Mouse (Mus musculus): ENCODE measurements around the gene Olfr64. TPM values are rescaled to one million over a fixed set of nuclear protein-coding genes. Genes with fewer than 3 reads are reported as not detected.

Olfr64 gene
- polyA plus RNA-seq, 1 experiment from 2014 or later = not detected

DNA sequence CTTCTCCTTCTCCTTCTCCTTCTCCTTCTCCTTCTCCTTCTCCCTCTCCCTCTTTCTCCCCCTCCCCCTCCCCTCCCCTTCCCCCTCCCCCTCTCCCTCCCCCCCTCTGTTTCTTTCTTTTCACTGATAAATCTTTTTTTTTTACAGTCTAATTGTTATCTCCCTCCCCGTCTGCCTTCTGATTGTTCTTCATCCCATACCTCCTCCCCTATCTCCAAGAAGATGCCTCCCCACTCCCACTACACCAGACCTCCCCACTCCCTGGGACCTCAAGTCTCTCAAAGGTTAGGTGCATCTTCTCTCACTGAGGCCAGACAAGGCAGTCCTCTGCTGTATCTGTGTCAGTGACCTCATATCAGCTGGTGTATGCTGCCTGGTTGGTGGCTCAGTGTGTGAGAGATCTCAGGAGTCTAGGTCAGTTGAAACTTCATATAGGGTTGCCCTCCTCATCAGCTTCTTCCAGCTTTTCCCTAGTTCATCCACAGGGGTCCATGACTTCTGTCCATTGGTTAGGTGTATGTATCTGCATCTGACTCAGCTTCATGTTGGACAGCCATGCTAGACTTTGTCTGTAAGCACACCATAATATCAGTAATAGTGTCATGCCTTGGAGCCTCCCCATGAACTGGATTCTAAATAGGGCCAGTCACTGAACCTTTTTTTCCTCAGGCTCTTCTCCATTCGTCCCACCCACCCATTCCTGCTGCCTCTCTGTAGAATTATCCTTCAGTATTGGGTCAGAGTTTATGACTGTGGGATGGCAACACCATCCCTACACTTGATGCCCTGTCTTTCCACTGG is 49.6 kb downstream of the Olfr64 start:
- 43% methylated on average over 1 of the region's 2 CpGs for WGBS
- no peak for ATAC-seq (ENCODE audit: low read depth)
- Histone ChIP-seq H3K4me1 (replicated peaks; ENCODE audit: control insufficient read depth, insufficient read depth, low read length) (no peaks in the 10 kb centered on the region), H3K9me3 (ENCODE audit: control insufficient read depth, low read length) (no peaks in the 10 kb centered on the region), H3K4me2 (ENCODE audit: low read depth, low read length) (no peak overlapping the region), H3K36me3 (ENCODE audit: control insufficient read depth, insufficient read depth, low read length) (no peaks in the 10 kb centered on the region), H3K27ac (ENCODE audit: low read length) (no peak overlapping the region), H3K9ac (ENCODE audit: low read length) (no peak overlapping the region), H3K4me3 (ENCODE audit: low read length) (no peak overlapping the region), H3K27me3 (ENCODE audit: control insufficient read depth, insufficient read depth, low read depth, low read length) (no peaks in the 10 kb centered on the region)

GRCm38 (mm10) chr7:103843034-103843433 is 51.3 kb downstream of the Olfr64 start, which contains the start of gene Hbb-bh1:
Hbb-bh1 (minus strand) TSS chr7:103843164.
- Histone ChIP-seq H3K9ac (ENCODE audit: low read length) (no peak within 1 kb of the TSS), H3K9me3 (ENCODE audit: control insufficient read depth, low read length) (no peaks in the 10 kb centered on the region), H3K4me2 (ENCODE audit: low read depth, low read length) (no peak within 1 kb of the TSS), H3K27me3 (ENCODE audit: control insufficient read depth, insufficient read depth, low read depth, low read length) (no peaks in the 10 kb centered on the region), H3K36me3 (ENCODE audit: control insufficient read depth, insufficient read depth, low read length) (no peaks in the 10 kb centered on the region), H3K27ac (ENCODE audit: low read length) (no peak within 1 kb of the TSS), H3K4me3 (ENCODE audit: low read length) (no peak within 1 kb of the TSS), H3K4me1 (replicated peaks; ENCODE audit: control insufficient read depth, insufficient read depth, low read length) (no peaks in the 10 kb centered on the region)
- WGBS = 75% methylated on average over 2 of the region's 2 CpGs
- no peak for ATAC-seq (ENCODE audit: low read depth)

GRCm38 (mm10) chr7:103840268-103840667 is 54.0 kb downstream of the Olfr64 start, which contains the start of gene Hbb-bh2:
Hbb-bh2 (minus strand) TSS chr7:103840520.
- WGBS = 54% methylated on average over 3 of the region's 3 CpGs
- Histone ChIP-seq H3K4me1 (replicated peaks; ENCODE audit: control insufficient read depth, insufficient read depth, low read length) (no peaks in the 10 kb centered on the region), H3K27me3 (ENCODE audit: control insufficient read depth, insufficient read depth, low read depth, low read length) (no peaks in the 10 kb centered on the region), H3K27ac (ENCODE audit: low read length) (no peak within 1 kb of the TSS), H3K36me3 (ENCODE audit: control insufficient read depth, insufficient read depth, low read length) (no peaks in the 10 kb centered on the region), H3K4me3 (ENCODE audit: low read length) (no peak within 1 kb of the TSS), H3K9me3 (ENCODE audit: control insufficient read depth, low read length) (no peaks in the 10 kb centered on the region), H3K9ac (ENCODE audit: low read length) (no peak within 1 kb of the TSS), H3K4me2 (ENCODE audit: low read depth, low read length) (no peak within 1 kb of the TSS)
- no peak for ATAC-seq (ENCODE audit: low read depth)

Other genes with a start within 250 kb of the Olfr64 start
- gene Olfr623, start 230.8 kb downstream of the Olfr64 start, polyA plus RNA-seq (2015; fragmentation: Nextera tagmentation; extraction: Ambion mirVana) = not detected in 2 replicates
- 0.05 TPM in 1 of 2 replicates, not detected in the other for gene Olfr624, start 223.3 kb downstream of the Olfr64 start, polyA plus RNA-seq (2015; fragmentation: Nextera tagmentation; extraction: Ambion mirVana)
- gene Olfr625-ps1, start 211.8 kb downstream of the Olfr64 start, polyA plus RNA-seq (2015; fragmentation: Nextera tagmentation; extraction: Ambion mirVana) = not detected in 2 replicates
- not detected in 2 replicates for gene Olfr243, start 179.8 kb downstream of the Olfr64 start, polyA plus RNA-seq (2015; fragmentation: Nextera tagmentation; extraction: Ambion mirVana)
- gene Olfr628, start 164.1 kb downstream of the Olfr64 start, polyA plus RNA-seq (2015; fragmentation: Nextera tagmentation; extraction: Ambion mirVana) = not detected in 2 replicates
- gene Olfr629, start 149.5 kb downstream of the Olfr64 start, polyA plus RNA-seq (2015; fragmentation: Nextera tagmentation; extraction: Ambion mirVana) = not detected in 2 replicates
- gene Olfr630, start 137.2 kb downstream of the Olfr64 start, polyA plus RNA-seq (2015; fragmentation: Nextera tagmentation; extraction: Ambion mirVana) = not detected in 2 replicates
- not detected in 2 replicates for gene Olfr69, start 122.9 kb downstream of the Olfr64 start, polyA plus RNA-seq (2015; fragmentation: Nextera tagmentation; extraction: Ambion mirVana)
- not detected in 2 replicates for gene Olfr68, start 114.8 kb downstream of the Olfr64 start, polyA plus RNA-seq (2015; fragmentation: Nextera tagmentation; extraction: Ambion mirVana)
- gene Olfr67, start 102.7 kb downstream of the Olfr64 start, polyA plus RNA-seq (2015; fragmentation: Nextera tagmentation; extraction: Ambion mirVana) = not detected in 2 replicates
- 4,593 and 5,475 TPM in 2 replicates for gene Hbb-bt, start 80.5 kb downstream of the Olfr64 start, polyA plus RNA-seq (2015; fragmentation: Nextera tagmentation; extraction: Ambion mirVana)
- gene Hbb-bs, start 66.4 kb downstream of the Olfr64 start, polyA plus RNA-seq (2015; fragmentation: Nextera tagmentation; extraction: Ambion mirVana) = 15,216 and 18,375 TPM in 2 replicates
- not detected in 2 replicates for gene Hbb-bh2, start 54.0 kb downstream of the Olfr64 start, polyA plus RNA-seq (2015; fragmentation: Nextera tagmentation; extraction: Ambion mirVana)
- 2.2 and 2.4 TPM in 2 replicates for gene Hbb-bh1, start 51.3 kb downstream of the Olfr64 start, polyA plus RNA-seq (2015; fragmentation: Nextera tagmentation; extraction: Ambion mirVana)
- gene Hbb-y, start 41.3 kb downstream of the Olfr64 start, polyA plus RNA-seq (2015; fragmentation: Nextera tagmentation; extraction: Ambion mirVana) = 176 and 183 TPM in 2 replicates
- gene Olfr66, start 8.2 kb downstream of the Olfr64 start, polyA plus RNA-seq (2015; fragmentation: Nextera tagmentation; extraction: Ambion mirVana) = not detected in 2 replicates
- gene Olfr65, start 9.0 kb upstream of the Olfr64 start, polyA plus RNA-seq (2015; fragmentation: Nextera tagmentation; extraction: Ambion mirVana) = not detected in 2 replicates
- gene Olfr631, start 34.3 kb upstream of the Olfr64 start, polyA plus RNA-seq (2015; fragmentation: Nextera tagmentation; extraction: Ambion mirVana) = not detected in 2 replicates
- gene Olfr632, start 39.9 kb upstream of the Olfr64 start, polyA plus RNA-seq (2015; fragmentation: Nextera tagmentation; extraction: Ambion mirVana) = not detected in 2 replicates
- gene Olfr633, start 50.0 kb upstream of the Olfr64 start, polyA plus RNA-seq (2015; fragmentation: Nextera tagmentation; extraction: Ambion mirVana) = not detected in 2 replicates
- not detected in 2 replicates for gene Olfr635, start 76.7 kb upstream of the Olfr64 start, polyA plus RNA-seq (2015; fragmentation: Nextera tagmentation; extraction: Ambion mirVana)
- gene Olfr638, start 104.3 kb upstream of the Olfr64 start, polyA plus RNA-seq (2015; fragmentation: Nextera tagmentation; extraction: Ambion mirVana) = not detected in 2 replicates
- not detected in 2 replicates for gene Olfr639, start 122.8 kb upstream of the Olfr64 start, polyA plus RNA-seq (2015; fragmentation: Nextera tagmentation; extraction: Ambion mirVana)
- gene Olfr640, start 131.1 kb upstream of the Olfr64 start, polyA plus RNA-seq (2015; fragmentation: Nextera tagmentation; extraction: Ambion mirVana) = not detected in 2 replicates
- gene Olfr641, start 141.0 kb upstream of the Olfr64 start, polyA plus RNA-seq (2015; fragmentation: Nextera tagmentation; extraction: Ambion mirVana) = not detected in 2 replicates
- not detected in 2 replicates for gene Olfr642, start 158.2 kb upstream of the Olfr64 start, polyA plus RNA-seq (2015; fragmentation: Nextera tagmentation; extraction: Ambion mirVana)
- gene 4930516K23Rik, start 167.0 kb upstream of the Olfr64 start, polyA plus RNA-seq (2015; fragmentation: Nextera tagmentation; extraction: Ambion mirVana) = not detected in 2 replicates
- gene Olfr644, start 177.4 kb upstream of the Olfr64 start, polyA plus RNA-seq (2015; fragmentation: Nextera tagmentation; extraction: Ambion mirVana) = not detected in 2 replicates
- gene Olfr645, start 191.0 kb upstream of the Olfr64 start, polyA plus RNA-seq (2015; fragmentation: Nextera tagmentation; extraction: Ambion mirVana) = not detected in 2 replicates
- not detected in 2 replicates for gene Olfr646, start 210.4 kb upstream of the Olfr64 start, polyA plus RNA-seq (2015; fragmentation: Nextera tagmentation; extraction: Ambion mirVana)
- gene Ubqln5, start 235.3 kb upstream of the Olfr64 start, polyA plus RNA-seq (2015; fragmentation: Nextera tagmentation; extraction: Ambion mirVana) = not detected in 2 replicates
- not detected in 2 replicates for gene Olfr643, start 242.9 kb upstream of the Olfr64 start, polyA plus RNA-seq (2015; fragmentation: Nextera tagmentation; extraction: Ambion mirVana)
- gene Ubqln3, start 248.8 kb upstream of the Olfr64 start, polyA plus RNA-seq (2015; fragmentation: Nextera tagmentation; extraction: Ambion mirVana) = not detected in 2 replicates